Mouse (Mus musculus) CH12.LX (cell line): ENCODE measurements around the gene 1700029P11Rik.

Experiments
- BHLHE40 ChIP-seq: IDR thresholded peaks from 2 replicates; pipeline ENCODE4 v1.6.1; 2011; ENCODE audit warnings: mild to moderate bottlenecking, low read depth, low read length, improper control_type of control experiment
- CTCF ChIP-seq, 2 experiments: IDR thresholded peaks in 1 of 2; conservative IDR thresholded peaks in 1 of 2; 2 replicates each; pipeline ENCODE4 v1.5.1; 2011 to 2012; ENCODE audit warnings: low read depth in 2 of 2, low read length in 2 of 2, improper control_type of control experiment in 1 of 2, inconsistent platforms in 1 of 2, mild to moderate bottlenecking in 1 of 2, moderate library complexity in 1 of 2

GRCm38 (mm10) chr15:81993992-81994391, 13.7 kb downstream of the 1700029P11Rik start:
- no peak for TF ChIP-seq CTCF (conservative IDR thresholded peaks at IDR 0.05 in 1 of 2, IDR thresholded peaks at IDR 0.05 in 1 of 2; ENCODE audit: low read depth in 2 of 2, low read length in 2 of 2)
- TF ChIP-seq BHLHE40, result no peak
